Mouse (Mus musculus): Measurements from ENCODE around the gene Olfr213. TPM values are rescaled to one million over a fixed set of nuclear protein-coding genes. Genes with fewer than 3 reads are reported as not detected.
"Not testable (repeated sequence)": the region's sequence is repeated elsewhere in the genome, so short reads cannot be mapped to it uniquely, and the experiment has no call there.

Olfr213 gene
- polyA plus RNA-seq (2014; fragmentation: Nextera tagmentation; extraction: Ambion mirVana) = not detected in 2 replicates

- Histone ChIP-seq H3K4me1 (ENCODE audit: control insufficient read depth, insufficient read depth, low read length) (no peaks in the 10 kb centered on the region), H3K27me3 (ENCODE audit: control insufficient read depth, insufficient read depth, low read length) (no peaks in the 10 kb centered on the region), H3K9ac (ENCODE audit: low read depth, low read length) (no peak within 1 kb of the TSS), H3K4me2 (no peak within 1 kb of the TSS), H3K36me3 (ENCODE audit: control insufficient read depth, insufficient read depth, low read length) (no peaks in the 10 kb centered on the region), H3K9me3 (replicated peaks; ENCODE audit: control insufficient read depth, low read length) (no peaks in the 10 kb centered on the region), H3K27ac (ENCODE audit: low read depth, low read length) (no peak within 1 kb of the TSS), H3K4me3 (ENCODE audit: low read depth, low read length) (no peak within 1 kb of the TSS)
- ATAC-seq (replicated peaks; ENCODE audit: insufficient number of reproducible peaks, low FRiP score, low TSS enrichment) = no peak
- 69% methylated on average over 1 of the region's 1 CpGs for WGBS (ENCODE audit: insufficient replicate concordance)
These were observed at the start of gene Olfr213 for GRCm38 (mm10) chr6:116538156-116538555. Gene Olfr213 (plus strand): TSS chr6:116538456.

DNA sequence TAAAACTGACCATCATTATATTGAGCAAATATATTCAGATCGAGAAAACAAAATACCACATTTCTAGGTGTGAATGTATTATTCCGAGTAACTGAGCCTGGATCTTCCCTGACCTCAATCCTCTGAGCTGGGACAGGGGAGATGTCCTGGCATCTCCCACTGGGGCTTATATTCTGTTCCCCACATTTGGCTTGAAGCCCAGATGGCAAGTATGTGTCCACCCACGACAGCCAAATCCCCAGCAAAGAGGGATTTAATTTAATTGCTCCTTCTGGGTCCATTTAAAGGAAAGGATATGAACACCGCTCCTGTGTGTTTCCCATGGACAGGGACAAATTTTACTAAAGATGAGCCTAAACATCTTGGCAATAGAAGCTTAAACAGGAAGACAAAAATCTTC is 49.5 kb upstream of the Olfr213 start, which contains the start of gene Olfr211:
Gene Olfr211 (plus strand): TSS at position 301 of the 400 bp plus-strand sequence.
- Histone ChIP-seq H3K27ac (ENCODE audit: low read depth, low read length) (no peak within 1 kb of the TSS), H3K4me1 (ENCODE audit: control insufficient read depth, insufficient read depth, low read length) (no peaks in the 10 kb centered on the region), H3K27me3 (ENCODE audit: control insufficient read depth, insufficient read depth, low read length) (no peaks in the 10 kb centered on the region), H3K9ac (ENCODE audit: low read depth, low read length) (no peak within 1 kb of the TSS), H3K4me3 (ENCODE audit: low read depth, low read length) (no peak within 1 kb of the TSS), H3K36me3 (ENCODE audit: control insufficient read depth, insufficient read depth, low read length) (no peaks in the 10 kb centered on the region), H3K9me3 (replicated peaks; ENCODE audit: control insufficient read depth, low read length) (no peaks in the 10 kb centered on the region), H3K4me2 (no peak within 1 kb of the TSS)
- no peak for ATAC-seq (replicated peaks; ENCODE audit: insufficient number of reproducible peaks, low FRiP score, low TSS enrichment)
- 77% methylated on average over 4 of the region's 4 CpGs for WGBS (ENCODE audit: insufficient replicate concordance)

DNA sequence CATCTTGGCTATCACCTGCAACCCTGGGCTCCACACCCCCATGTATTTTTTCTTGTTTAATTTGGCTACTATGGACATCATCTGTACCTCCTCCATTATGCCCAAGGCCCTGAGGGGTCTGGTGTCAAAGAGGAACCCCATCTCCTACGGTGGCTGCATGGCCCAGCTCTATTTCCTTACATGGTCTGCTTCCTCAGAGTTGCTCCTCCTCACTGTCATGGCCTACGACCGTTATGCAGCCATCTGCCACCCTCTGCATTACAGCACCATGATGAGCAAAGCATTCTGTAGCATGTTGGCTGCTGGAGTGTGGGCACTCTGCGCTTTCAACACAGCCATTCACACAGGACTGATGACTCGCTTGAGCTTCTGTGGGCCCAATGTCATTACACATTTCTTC is 44.5 kb upstream of the Olfr213 start:
- no peaks in the 10 kb centered on the region for H3K4me1 ChIP-seq (ENCODE audit: control insufficient read depth, insufficient read depth, low read length)
- H3K36me3 ChIP-seq (ENCODE audit: control insufficient read depth, insufficient read depth, low read length) = no peaks in the 10 kb centered on the region
- H3K27ac ChIP-seq (ENCODE audit: low read depth, low read length) = no peak overlapping the region
- no peaks in the 10 kb centered on the region for H3K27me3 ChIP-seq (ENCODE audit: control insufficient read depth, insufficient read depth, low read length)
- H3K4me2 ChIP-seq = no peak overlapping the region
- ATAC-seq (replicated peaks; ENCODE audit: insufficient number of reproducible peaks, low FRiP score, low TSS enrichment) = no peak
- H3K9ac ChIP-seq (ENCODE audit: low read depth, low read length) = no peak overlapping the region
- WGBS (ENCODE audit: insufficient replicate concordance) = 71% methylated on average over 5 of the region's 5 CpGs
- H3K4me3 ChIP-seq (ENCODE audit: low read depth, low read length) = no peak overlapping the region
- no peaks in the 10 kb centered on the region for H3K9me3 ChIP-seq (replicated peaks; ENCODE audit: control insufficient read depth, low read length)

- WGBS (ENCODE audit: insufficient replicate concordance) = 70% methylated on average over 1 of the region's 1 CpGs
- Histone ChIP-seq H3K4me2 (no peak overlapping the region), H3K4me3 (ENCODE audit: low read depth, low read length) (no peak overlapping the region), H3K9ac (ENCODE audit: low read depth, low read length) (no peak overlapping the region), H3K27ac (ENCODE audit: low read depth, low read length) (no peak overlapping the region), H3K9me3 (replicated peaks; ENCODE audit: control insufficient read depth, low read length) (no peaks in the 10 kb centered on the region), H3K27me3 (ENCODE audit: control insufficient read depth, insufficient read depth, low read length) (no peaks in the 10 kb centered on the region), H3K4me1 (ENCODE audit: control insufficient read depth, insufficient read depth, low read length) (no peaks in the 10 kb centered on the region), H3K36me3 (ENCODE audit: control insufficient read depth, insufficient read depth, low read length) (no peaks in the 10 kb centered on the region)
- ATAC-seq (replicated peaks; ENCODE audit: insufficient number of reproducible peaks, low FRiP score, low TSS enrichment) = no peak
These were observed 42.3 kb upstream of the Olfr213 start for GRCm38 (mm10) chr6:116495960-116496359.

GRCm38 (mm10) chr6:116506302-116507003 is 31.8 kb upstream of the Olfr213 start, which contains the start of gene Olfr212:
Gene Olfr212 (plus strand): TSS chr6:116506516.
- H3K36me3 ChIP-seq (ENCODE audit: control insufficient read depth, insufficient read depth, low read length); H3K4me2 ChIP-seq; H3K27me3 ChIP-seq (ENCODE audit: control insufficient read depth, insufficient read depth, low read length); H3K4me3 ChIP-seq (ENCODE audit: low read depth, low read length); ATAC-seq (replicated peaks; ENCODE audit: insufficient number of reproducible peaks, low FRiP score, low TSS enrichment); H3K4me1 ChIP-seq (ENCODE audit: control insufficient read depth, insufficient read depth, low read length); H3K9ac ChIP-seq (ENCODE audit: low read depth, low read length); H3K9me3 ChIP-seq (replicated peaks; ENCODE audit: control insufficient read depth, low read length); H3K27ac ChIP-seq (ENCODE audit: low read depth, low read length): not testable (repeated sequence)
- 82% methylated on average over 19 of the region's 20 CpGs for whole genome bisulfite sequencing (ENCODE audit: insufficient replicate concordance)

- no peak for ATAC-seq (replicated peaks; ENCODE audit: insufficient number of reproducible peaks, low FRiP score, low TSS enrichment)
- no peaks in the 10 kb centered on the region for H3K27me3 ChIP-seq (ENCODE audit: control insufficient read depth, insufficient read depth, low read length)
- H3K4me3 ChIP-seq (ENCODE audit: low read depth, low read length) = no peak overlapping the region
- no peaks in the 10 kb centered on the region for H3K4me1 ChIP-seq (ENCODE audit: control insufficient read depth, insufficient read depth, low read length)
- no peaks in the 10 kb centered on the region for H3K9me3 ChIP-seq (replicated peaks; ENCODE audit: control insufficient read depth, low read length)
- H3K27ac ChIP-seq (ENCODE audit: low read depth, low read length) = no peak overlapping the region
- H3K36me3 ChIP-seq (ENCODE audit: control insufficient read depth, insufficient read depth, low read length) = no peaks in the 10 kb centered on the region
- no peak overlapping the region for H3K9ac ChIP-seq (ENCODE audit: low read depth, low read length)
- no peak overlapping the region for H3K4me2 ChIP-seq
These were observed 23.4 kb upstream of the Olfr213 start for GRCm38 (mm10) chr6:116514832-116515231.

DNA sequence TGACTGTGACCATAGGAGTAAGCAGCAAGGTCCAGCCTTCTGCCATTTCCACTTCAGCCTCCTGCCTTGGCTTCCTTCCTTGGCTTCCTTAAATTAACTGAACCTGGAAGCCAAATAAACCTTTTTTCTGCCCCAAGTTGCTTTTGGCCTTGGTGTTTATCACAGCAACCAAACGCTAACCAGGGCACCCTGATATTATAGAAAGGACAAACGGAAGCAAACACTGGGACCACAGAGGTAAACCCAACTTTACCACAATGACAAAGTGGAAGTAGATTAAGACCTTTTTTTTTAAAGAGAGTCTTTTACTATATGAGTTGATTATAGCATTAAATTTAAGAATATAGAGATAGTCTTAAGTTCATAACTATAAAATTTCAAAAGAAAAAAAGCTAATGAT is 4.2 kb downstream of the Olfr213 start:
- no peaks in the 10 kb centered on the region for H3K9me3 ChIP-seq (replicated peaks; ENCODE audit: control insufficient read depth, low read length)
- no peak overlapping the region for H3K9ac ChIP-seq (ENCODE audit: low read depth, low read length)
- H3K4me1 ChIP-seq (ENCODE audit: control insufficient read depth, insufficient read depth, low read length) = no peaks in the 10 kb centered on the region
- no peak for ATAC-seq (replicated peaks; ENCODE audit: insufficient number of reproducible peaks, low FRiP score, low TSS enrichment)
- 70% methylated on average over 2 of the region's 2 CpGs for WGBS (ENCODE audit: insufficient replicate concordance)
- no peak overlapping the region for H3K4me2 ChIP-seq
- no peaks in the 10 kb centered on the region for H3K27me3 ChIP-seq (ENCODE audit: control insufficient read depth, insufficient read depth, low read length)
- H3K36me3 ChIP-seq (ENCODE audit: control insufficient read depth, insufficient read depth, low read length) = no peaks in the 10 kb centered on the region
- no peak overlapping the region for H3K27ac ChIP-seq (ENCODE audit: low read depth, low read length)
- H3K4me3 ChIP-seq (ENCODE audit: low read depth, low read length) = no peak overlapping the region

DNA sequence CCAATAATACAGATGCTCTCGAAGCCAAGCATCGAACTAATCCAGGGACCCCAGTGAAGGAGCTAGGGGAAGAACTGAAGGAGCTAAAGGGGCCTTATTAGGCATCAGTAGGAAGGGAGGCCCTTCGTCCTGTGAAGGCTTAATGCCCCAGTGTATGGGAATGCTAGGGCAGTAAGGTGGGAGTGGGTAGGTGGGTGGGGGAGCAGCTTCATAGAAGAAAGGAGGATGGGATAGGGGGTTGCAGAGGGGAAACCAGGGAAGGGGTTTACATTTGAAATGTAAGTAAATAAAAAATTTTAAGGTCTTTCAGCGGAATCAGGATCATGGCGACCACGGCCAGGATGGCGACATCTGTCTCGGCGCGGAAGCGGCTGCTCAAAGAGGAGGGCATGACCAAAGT is 12.6 kb downstream of the Olfr213 start, which contains the start of gene Gm5580:
Gene Gm5580 (plus strand): TSS at position 301 of the 400 bp plus-strand sequence.
- 92% methylated on average over 11 of the region's 11 CpGs for WGBS (ENCODE audit: insufficient replicate concordance)
- ATAC-seq (replicated peaks; ENCODE audit: insufficient number of reproducible peaks, low FRiP score, low TSS enrichment); H3K9ac ChIP-seq (ENCODE audit: low read depth, low read length); H3K4me2 ChIP-seq; H3K27me3 ChIP-seq (ENCODE audit: control insufficient read depth, insufficient read depth, low read length); H3K27ac ChIP-seq (ENCODE audit: low read depth, low read length); H3K4me3 ChIP-seq (ENCODE audit: low read depth, low read length); H3K36me3 ChIP-seq (ENCODE audit: control insufficient read depth, insufficient read depth, low read length); H3K4me1 ChIP-seq (ENCODE audit: control insufficient read depth, insufficient read depth, low read length); H3K9me3 ChIP-seq (replicated peaks; ENCODE audit: control insufficient read depth, low read length): not testable (repeated sequence)

DNA sequence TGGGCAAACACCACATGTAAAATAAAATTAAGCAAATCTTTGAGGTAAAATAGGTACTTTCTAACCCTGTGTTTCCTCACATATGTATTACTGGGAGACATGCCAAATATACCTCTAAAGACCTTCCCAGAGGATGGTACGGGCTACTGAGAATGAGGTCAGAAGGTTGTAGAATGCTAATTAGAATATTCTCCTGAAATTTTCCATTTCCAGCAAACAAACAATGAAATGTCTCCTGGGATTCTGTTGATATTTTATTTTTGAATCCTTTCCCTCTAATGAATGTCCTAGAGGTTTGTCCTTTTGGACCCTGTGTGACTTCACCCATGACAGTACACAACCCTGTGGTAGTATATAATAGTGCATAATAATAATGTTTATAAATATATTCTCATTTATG is 15.7 kb downstream of the Olfr213 start, which contains the start of gene Olfr214:
Gene Olfr214 (plus strand): TSS at position 301 of the 400 bp plus-strand sequence.
- no peak within 1 kb of the TSS for H3K27ac ChIP-seq (ENCODE audit: low read depth, low read length)
- ATAC-seq (replicated peaks; ENCODE audit: insufficient number of reproducible peaks, low FRiP score, low TSS enrichment) = no peak
- H3K36me3 ChIP-seq (ENCODE audit: control insufficient read depth, insufficient read depth, low read length) = no peaks in the 10 kb centered on the region
- H3K9me3 ChIP-seq (replicated peaks; ENCODE audit: control insufficient read depth, low read length) = no peaks in the 10 kb centered on the region
- no peak within 1 kb of the TSS for H3K9ac ChIP-seq (ENCODE audit: low read depth, low read length)
- WGBS (ENCODE audit: insufficient replicate concordance) = 78% methylated on average over 1 of the region's 1 CpGs
- no peaks in the 10 kb centered on the region for H3K4me1 ChIP-seq (ENCODE audit: control insufficient read depth, insufficient read depth, low read length)
- no peaks in the 10 kb centered on the region for H3K27me3 ChIP-seq (ENCODE audit: control insufficient read depth, insufficient read depth, low read length)
- no peak within 1 kb of the TSS for H3K4me2 ChIP-seq
- H3K4me3 ChIP-seq (ENCODE audit: low read depth, low read length) = no peak within 1 kb of the TSS

Measured in heart, embryonic 11.5 days (tissue).